Mouse (Mus musculus): ENCODE results near the gene Camta1. TPM values are rescaled to one million over a fixed set of nuclear protein-coding genes. Genes with fewer than 3 reads are reported as not detected.

Gene Camta1
- polyA plus RNA-seq, 1 experiment from 2014 or later: 93.9 TPM

DNA sequence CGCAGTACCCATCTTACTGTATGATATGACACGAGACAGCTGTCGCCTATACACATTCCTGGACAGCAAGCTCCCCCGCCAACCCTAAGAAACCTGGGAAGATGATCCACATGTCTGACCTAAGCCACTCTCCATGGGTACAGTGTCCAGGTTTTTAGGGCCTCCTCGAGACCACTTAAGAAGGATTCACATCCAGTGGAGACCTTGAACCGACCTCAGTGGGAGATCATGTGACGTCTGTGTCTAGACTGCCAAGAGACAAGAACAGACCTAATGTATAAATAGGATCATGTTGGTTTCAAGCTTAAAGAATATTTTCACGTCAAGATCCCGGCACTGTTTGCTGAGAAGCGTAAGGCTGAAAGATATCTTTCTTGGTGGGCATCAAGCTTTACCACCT is 757.5 kb downstream of the Camta1 start:
- Histone ChIP-seq H3K27ac (ENCODE audit: low read depth, low read length) (no peak overlapping the region), H3K4me2 (no peak overlapping the region), H3K9me3 (ENCODE audit: control insufficient read depth, low read length) (no peaks in the 10 kb centered on the region; the same call in 1 of the 2 replicates), H3K4me3 (ENCODE audit: low read depth, low read length) (no peak overlapping the region), H3K36me3 (ENCODE audit: control insufficient read depth, insufficient read depth, low read length) (no peaks in the 10 kb centered on the region), H3K9ac (ENCODE audit: low read depth, low read length) (no peak overlapping the region), H3K27me3 (replicated peaks; ENCODE audit: control insufficient read depth, insufficient read depth, low read length) (peaks cover 35% of the 10 kb centered on the region), H3K4me1 (replicated peaks; ENCODE audit: control insufficient read depth, insufficient read depth, low read length) (no peaks in the 10 kb centered on the region; the same call in 1 of the 2 replicates)
- no peak for ATAC-seq (replicated peaks; ENCODE audit: low FRiP score)
- no peak for DNase-seq (ENCODE audit: low spot score)
- WGBS: 79% methylated on average over 10 of the region's 10 CpGs

DNA sequence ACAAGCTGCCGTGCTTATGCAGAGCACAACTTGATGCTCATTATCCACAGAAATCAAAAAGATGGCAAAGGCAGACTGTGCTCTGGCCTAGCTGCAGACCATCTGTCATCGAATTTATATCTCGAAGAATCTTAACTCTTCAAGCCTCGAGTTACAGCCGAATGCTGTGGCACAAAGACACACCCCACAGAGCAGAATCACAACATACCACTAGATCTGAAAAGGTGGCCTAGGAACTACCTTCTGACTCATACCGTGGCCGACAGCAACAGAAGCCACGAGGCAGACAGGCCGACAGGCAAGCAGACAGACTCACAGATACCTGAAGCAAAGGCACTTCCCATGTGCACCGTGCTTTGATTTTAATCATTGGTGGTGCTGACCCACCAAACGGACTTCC is 758.0 kb downstream of the Camta1 start:
- Histone ChIP-seq H3K27ac (ENCODE audit: low read depth, low read length) (no peak overlapping the region), H3K4me3 (ENCODE audit: low read depth, low read length) (no peak overlapping the region), H3K9me3 (ENCODE audit: control insufficient read depth, low read length) (no peaks in the 10 kb centered on the region; the same call in 1 of the 2 replicates), H3K4me2 (no peak overlapping the region), H3K9ac (ENCODE audit: low read depth, low read length) (no peak overlapping the region), H3K4me1 (replicated peaks; ENCODE audit: control insufficient read depth, insufficient read depth, low read length) (no peaks in the 10 kb centered on the region; the same call in 1 of the 2 replicates), H3K36me3 (ENCODE audit: control insufficient read depth, insufficient read depth, low read length) (no peaks in the 10 kb centered on the region), H3K27me3 (replicated peaks; ENCODE audit: control insufficient read depth, insufficient read depth, low read length) (peaks cover 30% of the 10 kb centered on the region)
- DNase-seq (ENCODE audit: low spot score) (no peak), ATAC-seq (replicated peaks; ENCODE audit: low FRiP score) (no peak)
- WGBS: 79% methylated on average over 11 of the region's 11 CpGs

DNA sequence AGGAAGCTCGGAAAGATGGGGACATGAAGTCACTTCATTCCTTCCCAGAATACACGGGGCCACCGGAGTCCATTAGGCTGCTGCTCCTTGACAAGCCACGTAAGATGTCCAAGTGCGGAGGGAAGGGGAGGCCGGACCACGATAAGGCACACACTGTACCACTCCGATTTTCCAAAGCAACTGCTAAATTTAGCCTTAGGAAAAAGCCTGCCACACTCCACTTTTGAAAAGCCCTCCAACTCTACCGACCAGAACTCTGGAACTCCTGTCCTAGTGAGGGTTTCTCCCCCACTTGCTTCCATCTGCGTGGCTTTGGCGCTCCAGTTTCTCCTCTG is 764.6 kb downstream of the Camta1 start:
- Histone ChIP-seq H3K9ac (ENCODE audit: low read depth, low read length) (no peak overlapping the region), H3K4me1 (replicated peaks; ENCODE audit: control insufficient read depth, insufficient read depth, low read length) (no peaks in the 10 kb centered on the region), H3K9me3 (ENCODE audit: control insufficient read depth, low read length) (no peaks in the 10 kb centered on the region; the same call in 1 of the 2 replicates), H3K4me3 (ENCODE audit: low read depth, low read length) (no peak overlapping the region), H3K4me2 (no peak overlapping the region), H3K27ac (ENCODE audit: low read depth, low read length) (no peak overlapping the region), H3K27me3 (replicated peaks; ENCODE audit: control insufficient read depth, insufficient read depth, low read length) (no peaks in the 10 kb centered on the region), H3K36me3 (ENCODE audit: control insufficient read depth, insufficient read depth, low read length) (no peaks in the 10 kb centered on the region)
- DNase-seq (ENCODE audit: low spot score) (no peak), ATAC-seq (replicated peaks; ENCODE audit: low FRiP score) (no peak)
- WGBS: 85% methylated on average over 11 of the region's 11 CpGs

DNA sequence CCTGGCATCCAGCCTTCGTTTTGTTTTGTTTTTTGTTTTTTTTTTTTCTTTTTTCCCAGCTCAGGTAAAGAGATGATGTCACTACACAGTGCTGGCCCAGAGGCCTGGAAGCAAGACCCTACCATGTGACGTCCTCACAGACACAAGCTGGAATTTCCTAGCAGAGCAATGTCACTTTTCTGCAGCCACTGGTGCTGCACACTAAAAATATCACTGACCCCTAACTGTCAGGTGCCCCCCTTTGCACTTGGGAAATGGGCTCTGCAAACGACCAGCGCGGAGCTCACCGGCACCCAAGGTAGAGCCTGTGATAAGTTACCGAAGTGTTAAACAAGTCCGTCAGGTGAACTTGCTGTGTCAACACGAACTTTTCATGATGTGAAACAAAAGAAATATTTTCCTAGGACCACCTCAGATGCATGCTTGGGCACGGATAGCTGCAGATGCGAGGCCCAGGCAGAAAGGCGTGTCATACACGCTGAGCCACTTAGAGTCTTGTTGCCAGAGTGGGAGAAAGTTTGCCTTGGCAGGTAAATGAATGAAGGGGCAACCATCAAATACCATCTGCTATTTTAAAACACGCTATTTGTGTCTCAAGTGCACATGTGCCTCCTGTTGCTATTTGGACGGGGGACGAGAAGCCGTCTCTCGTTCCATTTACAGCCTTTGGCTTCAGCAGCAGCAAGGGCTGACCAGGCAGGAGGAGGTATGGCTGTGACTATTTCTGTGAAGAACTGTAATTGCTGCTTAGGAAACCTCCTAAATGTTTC is 765.2 kb downstream of the Camta1 start:
- H3K4me2 ChIP-seq: no peak overlapping the region
- H3K27ac ChIP-seq (ENCODE audit: low read depth, low read length): no peak overlapping the region
- DNase-seq (ENCODE audit: low spot score) (no peak), ATAC-seq (replicated peaks; ENCODE audit: low FRiP score) (no peak)
- H3K36me3 ChIP-seq (ENCODE audit: control insufficient read depth, insufficient read depth, low read length): no peaks in the 10 kb centered on the region
- no peaks in the 10 kb centered on the region; the same call in 1 of the 2 replicates for H3K9me3 ChIP-seq (ENCODE audit: control insufficient read depth, low read length)
- H3K4me1 ChIP-seq (replicated peaks; ENCODE audit: control insufficient read depth, insufficient read depth, low read length): no peaks in the 10 kb centered on the region
- 77% methylated on average over 18 of the region's 18 CpGs for WGBS
- no peaks in the 10 kb centered on the region for H3K27me3 ChIP-seq (replicated peaks; ENCODE audit: control insufficient read depth, insufficient read depth, low read length)
- H3K9ac ChIP-seq (ENCODE audit: low read depth, low read length): no peak overlapping the region
- no peak overlapping the region for H3K4me3 ChIP-seq (ENCODE audit: low read depth, low read length)

DNA sequence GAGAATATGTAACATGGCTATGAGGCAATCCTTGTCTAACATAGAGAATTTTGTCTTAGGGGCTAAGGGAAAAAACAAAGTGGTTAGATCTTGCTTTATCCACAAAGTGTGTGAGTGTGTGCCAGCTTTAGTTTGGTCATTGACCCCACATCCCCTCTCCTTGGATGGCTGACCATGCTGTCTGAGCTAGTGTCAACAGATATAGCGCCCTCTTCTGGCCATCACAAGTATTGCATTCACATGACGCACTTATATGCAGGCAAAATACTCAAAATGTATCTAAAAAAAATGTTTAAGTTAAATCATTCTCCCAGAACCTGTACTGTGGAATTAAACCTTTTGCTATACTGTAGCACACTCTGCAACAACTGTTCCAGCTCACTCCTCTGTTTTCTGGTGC is 766.5 kb downstream of the Camta1 start:
- H3K36me3 ChIP-seq (ENCODE audit: control insufficient read depth, insufficient read depth, low read length): no peaks in the 10 kb centered on the region
- 32% methylated on average over 2 of the region's 2 CpGs for WGBS
- H3K4me1 ChIP-seq (replicated peaks; ENCODE audit: control insufficient read depth, insufficient read depth, low read length): no peaks in the 10 kb centered on the region
- H3K27me3 ChIP-seq (replicated peaks; ENCODE audit: control insufficient read depth, insufficient read depth, low read length): no peaks in the 10 kb centered on the region
- no peak overlapping the region for H3K4me3 ChIP-seq (ENCODE audit: low read depth, low read length)
- DNase-seq (ENCODE audit: low spot score) (no peak), ATAC-seq (replicated peaks; ENCODE audit: low FRiP score) (no peak)
- no peak overlapping the region for H3K27ac ChIP-seq (ENCODE audit: low read depth, low read length)
- H3K4me2 ChIP-seq: no peak overlapping the region
- H3K9me3 ChIP-seq (ENCODE audit: control insufficient read depth, low read length): no peaks in the 10 kb centered on the region
- no peak overlapping the region for H3K9ac ChIP-seq (ENCODE audit: low read depth, low read length)

DNA sequence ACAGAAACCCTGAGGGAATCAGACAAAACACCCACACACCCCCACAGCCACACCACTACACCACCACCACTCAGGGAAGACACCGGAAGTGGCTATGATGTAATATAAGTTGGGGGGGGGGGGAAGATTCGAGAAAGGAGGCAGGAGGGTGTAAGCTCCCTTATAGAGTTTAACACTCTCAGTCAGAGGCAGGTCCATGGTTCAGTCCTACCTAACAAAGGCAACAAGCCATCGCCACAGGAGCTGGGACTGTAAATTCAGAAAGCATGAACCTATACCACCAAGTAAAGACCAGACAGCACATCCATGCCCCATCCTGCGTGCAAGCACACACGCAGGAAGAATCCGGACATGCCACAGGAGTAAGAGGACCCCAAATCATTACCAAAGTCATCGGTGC is 772.4 kb downstream of the Camta1 start, which contains the start of gene Gm13090:
Gene Gm13090 (plus strand): TSS at position 301 of the 400 bp plus-strand sequence.
- 85% methylated on average over 7 of the region's 7 CpGs for WGBS
- no peaks in the 10 kb centered on the region for H3K9me3 ChIP-seq (ENCODE audit: control insufficient read depth, low read length)
- H3K4me2 ChIP-seq: no peak within 1 kb of the TSS
- DNase-seq (ENCODE audit: low spot score) (no peak), ATAC-seq (replicated peaks; ENCODE audit: low FRiP score) (no peak)
- H3K9ac ChIP-seq (ENCODE audit: low read depth, low read length): no peak within 1 kb of the TSS
- no peaks in the 10 kb centered on the region for H3K36me3 ChIP-seq (ENCODE audit: control insufficient read depth, insufficient read depth, low read length)
- no peak within 1 kb of the TSS for H3K4me3 ChIP-seq (ENCODE audit: low read depth, low read length)
- no peaks in the 10 kb centered on the region for H3K4me1 ChIP-seq (replicated peaks; ENCODE audit: control insufficient read depth, insufficient read depth, low read length)
- no peak within 1 kb of the TSS for H3K27ac ChIP-seq (ENCODE audit: low read depth, low read length)
- H3K27me3 ChIP-seq (replicated peaks; ENCODE audit: control insufficient read depth, insufficient read depth, low read length): no peaks in the 10 kb centered on the region

DNA sequence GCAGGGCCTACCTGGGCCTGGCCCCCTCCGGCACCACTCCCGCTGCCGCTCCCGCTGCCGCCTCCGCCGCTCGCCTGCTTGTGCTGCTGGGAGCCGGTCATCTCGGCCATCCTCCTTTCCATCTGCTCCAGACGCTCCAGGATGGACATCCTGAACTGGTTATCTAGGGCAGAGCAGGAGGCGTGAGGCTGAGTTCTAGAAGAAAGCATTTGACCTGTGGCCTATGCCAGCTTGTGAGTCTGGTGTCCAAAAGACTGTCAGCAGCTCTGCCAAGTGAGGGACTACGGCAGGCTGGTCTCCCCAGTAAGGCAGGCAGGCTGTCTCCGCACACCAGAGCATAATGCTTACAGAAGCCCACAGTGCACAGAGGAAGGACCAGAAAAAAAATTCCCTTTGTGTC is 772.9 kb downstream of the Camta1 start:
- no peak overlapping the region for H3K4me2 ChIP-seq
- WGBS: 85% methylated on average over 14 of the region's 14 CpGs
- H3K27me3 ChIP-seq (replicated peaks; ENCODE audit: control insufficient read depth, insufficient read depth, low read length): no peaks in the 10 kb centered on the region
- H3K9me3 ChIP-seq (ENCODE audit: control insufficient read depth, low read length): no peaks in the 10 kb centered on the region
- DNase-seq (ENCODE audit: low spot score) (no peak), ATAC-seq (replicated peaks; ENCODE audit: low FRiP score) (no peak)
- no peak overlapping the region for H3K27ac ChIP-seq (ENCODE audit: low read depth, low read length)
- no peak overlapping the region for H3K9ac ChIP-seq (ENCODE audit: low read depth, low read length)
- no peaks in the 10 kb centered on the region for H3K4me1 ChIP-seq (replicated peaks; ENCODE audit: control insufficient read depth, insufficient read depth, low read length)
- H3K36me3 ChIP-seq (ENCODE audit: control insufficient read depth, insufficient read depth, low read length): no peaks in the 10 kb centered on the region
- no peak overlapping the region for H3K4me3 ChIP-seq (ENCODE audit: low read depth, low read length)

DNA sequence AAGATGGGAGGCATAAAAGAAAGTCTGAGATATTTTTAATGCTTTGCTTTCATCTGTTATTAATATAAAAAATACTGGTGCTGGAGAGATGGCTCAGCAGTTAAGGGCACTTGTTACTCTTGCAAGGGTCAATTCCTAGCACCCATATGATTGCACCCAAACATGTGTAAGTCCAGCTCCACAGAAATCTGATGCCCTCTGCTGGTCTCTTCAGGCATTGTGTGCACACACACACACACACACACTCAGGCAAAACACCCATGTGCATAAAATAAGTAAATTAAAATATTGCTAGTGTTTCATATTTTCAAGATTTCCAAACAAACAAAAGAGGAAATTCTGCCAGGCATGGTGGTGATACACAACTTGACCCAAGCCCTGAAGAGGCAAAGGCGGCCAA is 774.3 kb downstream of the Camta1 start:
- 90% methylated on average over 1 of the region's 1 CpGs for WGBS
- H3K9ac ChIP-seq (ENCODE audit: low read depth, low read length): no peak overlapping the region
- no peak overlapping the region for H3K27ac ChIP-seq (ENCODE audit: low read depth, low read length)
- no peak overlapping the region for H3K4me2 ChIP-seq
- H3K27me3 ChIP-seq (replicated peaks; ENCODE audit: control insufficient read depth, insufficient read depth, low read length): no peaks in the 10 kb centered on the region
- ATAC-seq (replicated peaks; ENCODE audit: low FRiP score) (no peak), DNase-seq (ENCODE audit: low spot score) (no peak)
- no peak overlapping the region for H3K4me3 ChIP-seq (ENCODE audit: low read depth, low read length)
- no peaks in the 10 kb centered on the region for H3K9me3 ChIP-seq (ENCODE audit: control insufficient read depth, low read length)
- H3K36me3 ChIP-seq (ENCODE audit: control insufficient read depth, insufficient read depth, low read length): no peaks in the 10 kb centered on the region
- H3K4me1 ChIP-seq (replicated peaks; ENCODE audit: control insufficient read depth, insufficient read depth, low read length): no peaks in the 10 kb centered on the region

DNA sequence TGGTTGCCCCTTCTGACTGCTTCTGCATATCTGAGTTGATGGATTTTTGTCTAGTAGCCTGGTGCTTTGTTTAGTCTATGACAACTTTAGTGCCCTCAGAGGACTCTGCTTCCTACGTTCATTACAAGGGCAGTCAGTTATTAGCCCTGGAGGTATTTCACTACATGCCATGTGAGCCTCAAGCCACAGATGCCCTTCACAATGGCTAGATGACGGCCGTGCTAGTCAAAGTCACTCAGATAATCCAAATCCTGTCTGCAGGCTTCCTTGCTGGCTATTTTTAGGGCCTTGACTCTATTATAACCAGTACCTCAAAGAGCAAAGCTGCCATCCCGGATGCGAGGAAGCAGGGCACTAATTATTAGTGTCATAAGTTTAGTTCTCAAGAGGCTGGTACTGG is 778.6 kb downstream of the Camta1 start:
- H3K27me3 ChIP-seq (replicated peaks; ENCODE audit: control insufficient read depth, insufficient read depth, low read length): no peaks in the 10 kb centered on the region
- no peaks in the 10 kb centered on the region; the same call in 1 of the 2 replicates for H3K36me3 ChIP-seq (ENCODE audit: control insufficient read depth, insufficient read depth, low read length)
- WGBS: 78% methylated on average over 5 of the region's 5 CpGs
- no peaks in the 10 kb centered on the region for H3K4me1 ChIP-seq (replicated peaks; ENCODE audit: control insufficient read depth, insufficient read depth, low read length)
- H3K9ac ChIP-seq (ENCODE audit: low read depth, low read length): no peak overlapping the region
- ATAC-seq (replicated peaks; ENCODE audit: low FRiP score): no peak
- no peak overlapping the region for H3K4me3 ChIP-seq (ENCODE audit: low read depth, low read length)
- DNase-seq (ENCODE audit: low spot score): no peak
- no peak overlapping the region for H3K27ac ChIP-seq (ENCODE audit: low read depth, low read length)
- no peak overlapping the region for H3K4me2 ChIP-seq
- no peaks in the 10 kb centered on the region for H3K9me3 ChIP-seq (ENCODE audit: control insufficient read depth, low read length)
